Mouse (Mus musculus) hindbrain, embryonic 16.5 days (tissue): ENCODE measurements at regions not wholly inside any gene's neighbourhood (a gene's known extent, or its start where the extent isn't known, plus 50 kb on each side); places are given as distances from the start of the nearest gene placed in this dataset.

Source experiments
- ATAC-seq: fragments of 200-750 bp; cut with Nextera tagmentation; 2 replicates; pipeline ENCODE4 v1.8.0; 2017; ENCODE audit warnings: moderate TSS enrichment, moderate library complexity
- H3K27ac ChIP-seq: fragments of 300-500 bp; sonication (generic); 2 replicates; pipeline ENCODE4 v1.5.1; 2014; ENCODE audit warnings: low read depth, mild to moderate bottlenecking, control low read depth, low read length, moderate library complexity
- H3K27me3 ChIP-seq: fragments of 300-500 bp; sonication (generic); replicated peaks from 2 replicates; pipeline ENCODE4 v1.6.1; 2014; ENCODE audit warnings: low read length; ENCODE audit not compliant: control insufficient read depth, insufficient read depth
- H3K36me3 ChIP-seq: fragments of 300-500 bp; sonication (generic); 2 replicates; pipeline ENCODE4 v1.6.1; 2014; ENCODE audit warnings: mild to moderate bottlenecking, low read length, moderate library complexity, mixed read lengths; ENCODE audit not compliant: control insufficient read depth, insufficient read depth
- H3K4me1 ChIP-seq: fragments of 300-500 bp; sonication (generic); 2 replicates; pipeline ENCODE4 v1.6.1; 2014; ENCODE audit warnings: low read depth, low read length; ENCODE audit not compliant: control insufficient read depth, insufficient read depth
- H3K4me2 ChIP-seq: fragments of 300-500 bp; sonication (generic); 2 replicates; pipeline ENCODE4 v1.6.1; 2014; ENCODE audit warnings: mild to moderate bottlenecking, low read length, control low read depth, moderate library complexity
- H3K4me3 ChIP-seq: fragments of 300-500 bp; sonication (generic); 2 replicates; pipeline ENCODE4 v1.5.1; 2014; ENCODE audit warnings: mild to moderate bottlenecking, low read length, control low read depth, moderate library complexity
- H3K9ac ChIP-seq: fragments of 300-500 bp; sonication (generic); 2 replicates; pipeline ENCODE4 v1.6.1; 2014; ENCODE audit warnings: low read depth, mild to moderate bottlenecking, control low read depth, low read length, moderate library complexity
- H3K9me3 ChIP-seq: fragments of 300-500 bp; sonication (generic); 2 replicates; pipeline ENCODE4 v1.6.1; 2014; ENCODE audit warnings: mild to moderate bottlenecking, low read length, moderate library complexity; ENCODE audit not compliant: control insufficient read depth
- WGBS: fragments of 180-500 bp; shearing (Covaris S2); extraction: QIAGEN DNeasy Blood & Tissue Kit; methylation state at CpG from one replicate; pipeline ENCODE4 v1.1.7; 2014; 5-methylcytosine and 5-hydroxymethylcytosine counted together

DNA sequence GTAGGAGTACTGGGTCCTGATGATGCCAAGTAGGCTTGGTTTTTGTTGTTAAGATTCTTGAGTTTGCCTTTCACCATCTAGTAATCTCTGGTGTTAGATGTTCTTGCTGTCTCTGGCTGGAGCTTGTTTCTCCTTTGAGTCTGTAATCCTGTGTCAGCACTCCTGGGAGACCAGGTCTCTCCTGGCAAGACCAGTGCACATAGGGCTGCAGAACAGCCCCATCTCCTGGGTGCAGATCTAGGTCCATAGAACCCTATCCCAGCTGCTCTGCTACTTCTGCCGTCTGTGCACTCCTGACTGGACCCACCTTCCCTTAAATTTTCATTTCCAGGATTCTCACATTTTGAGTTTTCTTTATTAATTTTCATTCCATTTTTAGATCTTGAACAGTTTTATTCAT lies 283.9 kb downstream of the Phkb start:
- WGBS = 82% methylated on average over 1 of the region's 1 CpGs
- no peaks in the 10 kb centered on the region for H3K36me3 ChIP-seq
- H3K27ac ChIP-seq = no peak overlapping the region
- no peaks in the 10 kb centered on the region for H3K9me3 ChIP-seq
- no peak overlapping the region for H3K4me3 ChIP-seq
- no peak for ATAC-seq
- no peaks in the 10 kb centered on the region for H3K4me1 ChIP-seq
- H3K4me2 ChIP-seq = no peak overlapping the region
- no peaks in the 10 kb centered on the region for H3K27me3 ChIP-seq
- H3K9ac ChIP-seq = no peak overlapping the region
